Mouse (Mus musculus) heart, postnatal 10 days (tissue): Measurements from ENCODE around the gene Cyp8b1. TPM values are rescaled to one million over a fixed set of nuclear protein-coding genes. Genes with fewer than 3 reads are reported as not detected.
A peak's percentile ranks its signal among the peaks of the same experiment; 100 is the strongest.

Experiments used
- DNase-seq, 2 experiments: peaks; one replicate each; pipeline ENCODE4 v3.0.0; 2021
- intact Hi-C: fragments of 180-260 bp; cut with DNase I; formaldehyde crosslinking; loops from one replicate; pipeline ENCODE4 v1.15.1; 2025
- total RNA-seq, 2 experiments: library from RNA; stranded (reverse); gene quantifications; 2 replicates each; pipeline ENCODE4 v1.2.3; 2021

Cyp8b1 gene
- total RNA-seq, 2 experiments from 2014 or later: not detected

DNA sequence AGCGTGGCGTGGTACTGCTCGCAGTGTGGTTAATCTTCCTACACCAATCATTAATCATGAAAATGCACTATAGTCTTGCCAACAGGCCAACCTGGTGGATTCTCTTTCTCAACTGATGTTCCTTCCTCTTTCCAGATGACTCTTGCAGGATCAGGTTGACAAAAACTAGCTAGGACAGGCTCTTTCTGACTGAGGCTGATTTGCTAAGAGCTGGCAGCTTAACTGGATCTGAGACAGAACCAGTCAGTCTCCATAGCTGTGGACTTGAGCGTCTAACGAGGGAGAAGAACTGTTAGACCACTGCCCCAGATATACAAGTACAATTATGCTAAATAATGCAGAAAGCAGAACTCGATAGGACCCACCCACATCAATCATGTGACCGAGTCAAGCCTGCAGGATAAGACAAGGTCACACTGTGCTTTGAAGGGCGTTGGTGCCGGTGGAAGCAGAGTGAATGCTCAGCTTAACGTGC lies 3.0 kb upstream of the Cyp8b1 start:
- intact Hi-C loops: no loop called here
- DNase-seq: peak in 1 of 2 experiments; percentile 18

DNA sequence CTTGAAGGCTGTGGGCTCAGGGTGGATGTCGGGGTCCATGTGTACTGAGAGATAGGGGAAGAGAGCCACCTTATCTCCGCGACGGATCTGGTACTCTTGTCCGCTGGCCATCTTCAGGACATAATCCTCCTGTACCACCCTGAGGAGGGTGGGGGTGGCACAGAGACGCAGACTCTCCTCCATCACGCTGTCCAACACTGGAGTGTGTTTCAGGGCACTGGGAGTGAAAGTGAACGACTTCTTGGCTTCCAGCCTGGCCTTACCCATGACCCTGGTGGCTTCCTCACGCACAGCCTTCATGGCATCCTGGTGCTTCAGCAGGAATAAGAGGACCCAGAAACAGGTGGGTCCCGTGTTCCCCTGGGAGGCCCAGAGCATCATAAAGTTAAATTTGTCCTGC lies 1.0 kb downstream of the Cyp8b1 start:
- no peak for DNase-seq
- intact Hi-C loops: no loop called here

DNA sequence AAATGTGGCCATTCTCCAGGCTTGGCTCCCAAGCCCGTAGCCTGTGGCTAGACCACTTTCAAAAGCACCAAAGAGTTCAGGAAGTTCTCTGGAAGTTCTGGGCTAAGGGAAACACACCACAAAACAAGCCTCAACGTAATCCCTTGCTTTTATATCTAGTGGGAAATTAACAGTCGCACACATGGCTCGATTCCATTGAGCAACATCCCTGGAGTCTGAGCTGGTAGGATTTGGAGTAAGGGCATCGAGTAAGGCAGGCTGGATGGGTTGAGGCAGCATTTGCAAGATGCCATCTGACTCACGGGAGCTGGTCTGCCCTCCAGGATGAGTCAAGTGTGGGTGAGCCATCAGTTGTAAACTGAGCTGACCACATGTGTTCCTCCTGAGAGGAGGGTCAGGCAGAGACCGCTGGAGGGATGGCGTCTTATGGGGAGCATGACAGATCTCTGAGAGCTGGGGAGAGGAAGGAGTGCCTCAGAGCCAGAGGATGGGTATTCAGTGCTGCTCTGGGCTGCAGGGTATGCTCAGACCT lies 1.8 kb downstream of the Cyp8b1 start:
- DNase-seq: no peak
- intact Hi-C loops: no loop called here

DNA sequence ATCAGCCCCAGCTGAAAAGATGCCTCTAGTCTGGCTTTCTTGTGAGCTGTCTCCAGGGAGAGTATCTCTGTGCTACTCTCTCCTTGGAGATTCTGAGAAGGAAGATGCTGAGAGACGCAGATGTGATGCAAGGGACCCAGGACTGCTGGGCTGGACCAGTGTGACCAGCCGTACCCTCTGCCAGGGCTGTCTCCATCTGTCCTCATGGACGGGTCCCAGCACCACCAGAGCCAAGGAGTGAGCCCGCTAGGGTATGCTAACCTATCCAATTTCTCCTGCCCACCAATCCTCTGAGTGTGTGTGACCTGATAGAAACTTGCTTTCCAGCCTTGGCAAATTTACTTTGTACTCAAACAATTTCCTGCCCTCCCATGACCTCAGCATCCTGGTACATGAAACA lies 3.3 kb downstream of the Cyp8b1 start:
- DNase-seq: no peak
- intact Hi-C loops: no loop called here

DNA sequence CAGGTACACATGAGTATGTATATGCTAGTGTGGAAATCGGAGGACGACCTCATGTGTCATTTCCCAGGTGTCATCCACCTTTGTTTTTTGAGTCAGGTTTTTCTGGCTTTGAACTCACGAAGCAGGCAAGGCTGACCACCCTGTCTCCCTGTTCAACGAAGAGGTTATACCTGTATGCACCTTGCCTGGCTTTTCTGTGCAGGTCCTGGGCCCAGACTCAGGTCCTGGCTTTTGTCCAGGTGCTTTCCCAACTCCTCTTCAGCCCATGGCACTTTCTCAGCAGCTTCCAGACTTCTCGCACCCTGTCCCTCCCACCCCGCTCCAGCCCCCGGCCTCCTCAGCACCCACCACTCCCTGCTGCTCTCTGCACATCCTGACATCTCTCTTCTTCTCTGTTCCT lies 4.9 kb downstream of the Cyp8b1 start:
- no peak for DNase-seq

DNA sequence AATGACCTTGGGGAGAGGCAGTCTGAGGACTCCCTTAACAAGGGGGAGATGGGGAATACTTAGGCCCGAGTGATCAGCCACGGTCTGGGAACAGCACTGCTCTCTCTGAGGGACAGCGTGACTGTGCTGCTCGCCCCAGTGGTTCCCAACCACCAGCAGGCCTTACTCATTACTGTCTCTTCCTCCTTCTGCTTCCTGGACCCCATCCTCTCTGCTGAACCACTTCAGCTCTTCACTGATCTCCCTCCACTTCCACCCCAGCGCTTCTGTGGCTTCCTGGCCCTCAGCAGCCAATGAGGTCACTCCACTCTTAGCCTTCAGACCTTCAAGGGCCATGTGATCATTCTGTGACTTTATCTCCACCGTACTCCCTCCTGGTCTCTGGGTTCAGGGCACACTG lies 6.5 kb downstream of the Cyp8b1 start:
- no peak for DNase-seq
- intact Hi-C loops: no loop called here

More for the DNA sequence above, 4.9 kb downstream of the Cyp8b1 start:
- intact Hi-C loops: no loop called here

DNA sequence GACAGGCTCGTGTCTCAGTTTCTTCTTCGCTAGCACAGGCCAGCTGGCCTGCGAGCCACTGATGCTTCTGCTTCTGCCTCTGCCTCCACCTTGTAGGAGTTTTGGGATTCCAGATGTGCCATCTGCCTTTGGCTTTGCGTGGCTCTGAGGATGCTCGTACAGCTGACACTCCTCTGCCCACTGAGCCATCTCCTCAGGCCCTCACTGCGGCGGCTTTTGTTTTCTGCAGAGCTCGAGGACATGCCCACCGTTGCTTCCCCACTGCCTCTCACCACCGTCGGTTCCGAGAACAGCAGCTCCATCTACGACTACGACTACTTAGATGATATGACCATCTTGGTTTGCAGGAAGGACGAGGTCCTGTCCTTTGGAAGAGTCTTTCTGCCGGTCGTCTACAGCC lies 7.8 kb downstream of the Cyp8b1 start:
- no peak for DNase-seq
- intact Hi-C loops: no loop called here

DNA sequence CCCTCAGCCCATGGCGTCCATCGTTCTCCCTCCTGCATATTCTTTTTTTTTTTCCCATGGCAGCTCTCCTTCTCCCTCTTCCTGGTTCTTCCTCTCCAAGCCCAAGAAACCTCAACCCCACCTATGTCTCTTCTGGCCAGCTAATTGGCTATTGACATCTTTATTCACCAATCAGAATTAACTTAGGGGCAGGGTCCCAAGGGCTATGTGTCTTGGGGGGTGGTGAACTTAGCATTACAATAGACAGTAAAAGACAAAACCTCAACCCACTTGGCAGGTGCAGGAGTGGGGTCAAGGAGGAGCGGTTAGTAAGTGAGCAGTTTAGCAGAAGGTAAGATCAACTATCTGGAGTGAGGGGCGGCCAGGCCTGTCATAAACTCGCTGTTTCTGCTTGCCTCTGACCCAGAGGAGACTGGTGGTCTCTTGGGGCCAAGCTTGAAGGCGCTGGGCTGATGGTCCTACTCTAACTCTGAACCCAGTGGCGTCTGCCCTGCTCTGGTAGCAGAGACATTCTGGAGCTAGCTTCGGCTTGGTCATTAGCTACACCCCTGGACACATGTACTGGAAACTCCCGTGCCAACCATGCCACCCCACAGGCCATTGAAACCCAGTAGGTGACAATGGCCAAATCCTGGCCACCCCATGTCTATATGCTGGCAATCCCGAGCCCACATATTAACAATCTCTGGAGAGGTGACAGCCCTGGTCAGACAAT lies 8.6 kb downstream of the Cyp8b1 start:
- intact Hi-C loops: no loop called here

DNA sequence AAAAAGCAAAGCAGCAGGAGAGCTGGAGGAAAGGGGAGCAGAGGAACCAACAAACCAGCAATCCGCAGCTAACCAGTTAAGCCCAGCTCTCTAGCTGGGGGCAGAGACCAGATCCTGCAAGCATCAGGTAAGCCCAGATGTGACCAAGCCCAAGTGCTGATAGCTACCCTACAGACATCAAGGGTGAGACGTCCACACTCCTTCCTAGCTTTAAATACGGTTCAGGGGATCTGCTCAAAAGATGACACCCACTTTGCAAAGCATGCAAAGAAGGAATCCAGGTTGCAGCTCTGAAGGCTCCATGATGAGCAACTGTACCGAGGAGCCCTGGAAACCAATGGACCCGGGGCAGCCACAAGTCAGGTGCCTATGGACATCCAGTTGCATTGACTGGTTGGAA lies 9.6 kb downstream of the Cyp8b1 start:
- DNase-seq: no peak
- intact Hi-C loops: no loop called here

More for the DNA sequence above, 8.6 kb downstream of the Cyp8b1 start:
- DNase-seq: no peak

DNA sequence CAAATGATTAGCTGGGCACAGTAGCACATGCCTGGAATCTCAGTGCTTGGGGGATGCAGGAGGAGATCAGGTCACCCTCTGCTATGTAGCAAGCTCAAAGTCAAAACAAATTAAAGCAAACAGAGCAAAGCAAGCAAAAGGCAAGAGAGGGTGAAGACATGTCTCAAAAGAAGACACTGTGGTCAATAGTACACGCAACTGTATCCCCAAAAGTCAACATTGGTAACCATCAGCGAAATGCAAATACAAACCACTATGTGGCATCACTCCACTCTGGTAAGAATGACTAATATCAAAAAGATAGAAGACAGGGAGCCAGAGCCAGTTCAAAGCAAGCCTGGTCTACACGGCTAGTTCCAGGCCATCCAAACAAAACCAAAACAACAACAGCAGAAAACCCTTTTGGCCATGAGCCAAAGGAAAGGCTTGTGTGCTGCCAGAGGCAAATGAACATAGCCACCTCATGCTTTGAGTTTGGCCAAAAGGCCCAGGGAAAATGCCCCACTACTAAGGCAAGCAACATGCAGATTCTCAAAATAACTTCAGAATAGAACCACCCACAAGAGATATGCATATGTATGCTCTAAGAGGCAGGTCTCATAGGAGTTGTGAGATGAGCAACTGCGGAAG lies 10.4 kb downstream of the Cyp8b1 start:
- DNase-seq: no peak
- intact Hi-C loops: no loop called here

DNA sequence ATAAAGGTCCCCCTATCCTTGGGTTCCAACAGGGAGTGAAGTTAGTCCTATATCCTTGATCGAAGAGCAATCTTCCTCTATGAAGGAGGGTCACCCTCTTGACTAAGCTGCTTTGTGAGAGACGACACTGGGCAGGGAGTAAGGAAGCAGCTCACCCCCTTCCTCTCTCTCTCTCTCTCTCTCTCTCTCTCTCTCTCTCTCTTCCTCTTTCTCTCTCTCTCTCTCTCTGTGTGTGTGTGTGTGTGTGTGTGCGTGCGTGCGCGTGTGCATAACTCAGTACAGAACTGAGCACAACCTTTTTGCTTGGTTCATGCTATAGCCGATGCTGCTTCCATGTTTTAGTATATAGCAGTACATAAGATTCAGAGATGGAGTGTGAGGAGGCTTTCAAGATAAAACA lies 11.2 kb downstream of the Cyp8b1 start:
- DNase-seq: no peak
- intact Hi-C loops: no loop called here

DNA sequence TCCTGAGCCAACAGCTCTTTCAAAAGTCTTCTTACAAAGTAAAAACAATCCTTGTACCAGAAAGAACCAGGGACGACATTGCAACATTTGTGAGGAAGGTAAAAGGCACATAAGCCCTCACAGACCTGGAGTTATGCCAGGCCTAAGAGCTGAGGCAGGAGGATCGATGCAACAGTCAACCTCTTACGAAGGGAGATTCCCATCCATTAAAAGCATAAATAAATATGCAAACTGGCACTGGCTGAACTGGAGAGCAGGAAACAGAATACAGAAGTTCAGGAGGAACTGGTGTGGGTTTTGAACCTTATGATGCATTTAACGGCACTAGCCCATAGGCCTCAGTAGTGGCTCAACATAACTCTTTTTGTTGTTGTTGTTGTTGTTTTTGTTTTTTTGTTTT lies 11.8 kb downstream of the Cyp8b1 start:
- DNase-seq: no peak
- intact Hi-C loops: no loop called here

DNA sequence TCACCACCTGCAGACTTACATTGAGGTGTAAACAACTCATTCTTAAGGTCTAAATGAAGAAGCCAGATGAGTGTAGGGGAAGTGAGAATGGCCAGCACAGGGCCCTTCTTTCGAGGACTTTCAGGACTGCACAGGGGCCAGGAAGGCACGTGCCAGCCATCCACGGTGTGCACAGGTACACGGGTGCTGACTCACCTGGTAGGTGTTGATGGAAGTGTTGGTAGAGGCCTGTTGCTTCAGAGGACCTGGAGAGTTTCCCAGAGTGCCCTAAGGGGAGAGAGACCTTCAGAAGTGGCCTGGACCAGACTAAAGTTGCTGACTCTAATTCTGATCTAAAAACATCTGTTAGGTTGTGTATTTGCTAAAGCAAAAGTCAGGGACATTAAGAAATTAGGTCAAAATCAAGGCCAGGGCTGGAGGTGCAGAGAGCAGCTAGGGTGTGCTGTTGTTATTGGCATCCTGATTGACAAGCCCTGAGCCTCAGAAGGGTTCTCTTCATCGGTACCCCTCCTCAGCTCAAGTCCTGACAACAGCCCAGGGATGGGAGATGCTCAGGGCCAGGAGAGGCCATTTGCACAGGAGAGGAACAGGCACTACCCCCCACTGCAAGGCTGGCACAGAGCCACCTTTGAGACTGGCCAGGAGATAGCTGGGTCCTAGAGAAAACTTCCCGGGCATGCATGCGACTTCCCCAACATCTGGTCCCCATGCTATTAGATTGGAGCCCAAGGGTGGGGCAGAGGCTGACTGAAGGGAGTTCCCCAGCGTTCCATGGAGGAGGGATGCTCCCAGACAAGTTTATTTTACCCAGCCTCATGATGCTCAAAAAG lies 12.4 kb downstream of the Cyp8b1 start:
- intact Hi-C loops: no loop called here
- DNase-seq: peak in 1 of 2 experiments; percentile 34

DNA sequence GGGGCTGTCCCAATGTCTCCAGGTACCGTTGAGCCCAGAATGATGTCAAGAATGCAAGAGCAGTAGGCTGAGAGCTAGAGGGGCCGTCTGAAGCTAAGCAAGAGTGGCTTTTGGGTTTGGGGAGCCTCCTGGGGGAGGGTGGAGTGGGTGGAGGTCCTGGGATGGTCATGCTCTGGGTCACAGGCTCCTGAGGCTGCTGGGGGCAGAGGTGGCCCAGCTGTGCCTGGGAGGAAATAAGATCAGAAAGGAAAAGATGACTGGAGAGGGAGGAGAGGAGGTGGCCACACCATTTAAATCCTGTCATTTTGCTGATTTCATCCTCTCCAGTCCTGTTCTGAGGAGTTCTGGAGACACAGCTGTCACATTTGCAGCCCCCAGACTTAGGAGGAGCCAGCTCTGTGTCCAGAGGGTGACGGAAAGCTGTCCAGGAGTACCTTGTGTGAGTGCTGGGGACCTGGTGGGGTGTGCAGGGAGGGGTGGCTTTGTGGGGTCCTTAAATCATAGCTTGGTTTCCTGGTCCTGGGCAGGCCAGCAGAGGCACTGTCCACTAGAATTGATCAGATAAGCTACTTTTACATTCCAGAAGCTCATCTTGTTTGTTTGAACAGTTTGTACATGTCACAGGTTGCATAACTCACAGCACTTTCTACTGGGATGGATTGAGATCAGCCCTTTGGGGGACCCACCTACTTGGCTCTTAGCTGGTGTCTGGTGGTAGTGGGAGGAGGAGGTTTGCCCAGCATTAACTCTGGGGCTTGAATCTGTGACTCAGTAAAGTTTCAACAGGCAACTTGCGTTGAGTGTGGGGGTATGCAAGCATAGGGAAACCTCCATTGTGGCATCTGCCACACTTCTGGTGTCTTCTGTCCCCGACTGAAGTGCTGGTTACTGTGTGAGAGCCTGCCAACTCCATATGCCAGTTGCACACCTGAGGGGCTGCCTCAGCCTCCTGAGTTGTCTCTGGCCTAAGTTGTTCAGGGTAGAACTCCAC lies 14.1 kb downstream of the Cyp8b1 start:
- DNase-seq: no peak

DNA sequence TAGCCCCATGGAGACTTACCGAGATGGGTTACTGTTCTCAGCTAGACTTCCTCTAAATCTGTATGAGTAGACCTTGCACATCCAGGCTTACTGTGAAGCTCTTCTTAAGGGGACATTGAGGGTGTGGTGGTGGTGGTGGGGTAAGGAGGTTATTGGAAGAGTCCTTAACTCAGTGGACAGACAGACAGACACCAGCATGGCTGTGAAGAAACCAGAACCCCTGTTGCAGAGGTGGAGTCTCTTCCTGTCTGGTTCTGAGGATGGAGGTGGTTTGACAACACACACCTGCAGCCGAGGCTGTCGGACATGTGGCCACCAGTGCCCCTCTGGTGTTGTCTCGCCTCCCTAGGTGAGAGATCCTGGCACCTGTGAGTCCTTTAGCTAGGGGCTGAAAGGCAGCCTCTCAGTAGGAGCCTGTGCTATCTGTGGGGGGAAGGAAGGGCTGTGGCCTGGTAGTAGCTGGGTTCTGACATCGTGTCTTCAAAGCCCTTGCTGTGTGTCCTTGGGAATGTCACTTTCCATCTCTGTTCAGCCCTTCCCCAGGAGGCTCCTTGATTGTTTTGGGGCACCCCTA lies 15.7 kb downstream of the Cyp8b1 start:
- no peak for DNase-seq
- intact Hi-C loops: no loop called here

More for the DNA sequence above, 14.1 kb downstream of the Cyp8b1 start:
- intact Hi-C loops: no loop called here

DNA sequence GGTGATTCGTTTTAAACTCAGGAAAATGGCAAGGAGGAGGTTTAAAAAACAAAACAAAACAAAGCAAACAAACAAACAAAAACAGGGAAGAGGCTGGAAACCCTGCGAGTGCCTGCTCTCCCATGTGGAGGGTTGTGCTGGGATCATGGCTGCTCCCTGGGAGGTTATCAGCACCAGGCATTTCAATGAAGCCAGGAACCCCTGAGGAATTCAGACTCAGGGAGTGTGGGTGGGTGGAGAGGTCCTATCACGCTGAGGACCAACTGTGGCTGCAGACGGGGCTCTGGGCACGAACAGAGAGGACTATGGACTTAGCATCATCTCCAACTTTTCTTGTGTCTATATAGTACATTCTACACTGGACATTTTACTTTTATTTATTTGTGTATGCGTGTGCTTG lies 16.8 kb downstream of the Cyp8b1 start:
- DNase-seq: no peak
- intact Hi-C loops: no loop called here

DNA sequence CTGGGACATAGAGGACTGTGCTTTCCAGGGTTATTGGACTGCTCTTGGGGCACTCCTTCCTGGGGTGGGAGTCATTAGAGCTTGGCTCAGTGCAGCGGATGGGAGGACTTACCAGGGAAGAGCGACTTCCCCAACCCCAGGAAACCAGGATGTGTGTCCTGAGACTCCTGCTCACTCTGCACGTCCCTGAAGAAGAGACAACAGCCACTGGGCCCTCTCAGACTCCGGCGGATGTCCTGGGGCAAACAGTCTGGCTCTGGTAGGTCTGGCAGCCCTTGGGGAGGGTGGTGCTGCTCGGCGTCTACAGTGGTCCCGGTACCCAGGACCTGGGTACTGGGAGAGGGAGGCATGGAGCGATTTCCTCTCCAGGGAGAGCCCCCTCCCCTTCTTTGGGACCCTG lies 17.9 kb downstream of the Cyp8b1 start, which contains the start of gene Ackr2:
Gene Ackr2 (plus strand): TSS at position 111 of the 400 bp plus-strand sequence.
- no peak for DNase-seq

DNA sequence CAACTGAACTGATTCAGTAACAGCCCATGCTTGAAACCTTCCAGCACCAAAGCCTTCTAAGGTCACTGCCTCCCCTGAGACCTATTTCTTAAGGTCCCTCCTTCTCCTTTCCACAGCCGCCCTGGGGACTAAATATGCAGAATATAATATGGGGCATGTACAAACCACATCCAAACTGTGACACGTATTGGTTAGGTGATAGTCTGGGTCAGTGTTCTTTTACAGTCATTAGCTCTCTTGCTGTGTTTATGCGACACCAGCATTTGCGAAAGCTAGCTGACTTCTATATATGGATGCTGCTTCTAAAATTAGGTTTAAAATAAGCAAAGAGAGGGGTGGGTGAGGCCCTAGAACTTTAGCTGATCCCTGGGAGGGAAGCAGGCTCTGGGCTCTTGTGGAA lies 19.3 kb downstream of the Cyp8b1 start:
- DNase-seq: no peak
- intact Hi-C loops: no loop called here

More for the DNA sequence above, 17.9 kb downstream of the Cyp8b1 start, which contains the start of gene Ackr2:
- intact Hi-C loops: no loop called here

DNA sequence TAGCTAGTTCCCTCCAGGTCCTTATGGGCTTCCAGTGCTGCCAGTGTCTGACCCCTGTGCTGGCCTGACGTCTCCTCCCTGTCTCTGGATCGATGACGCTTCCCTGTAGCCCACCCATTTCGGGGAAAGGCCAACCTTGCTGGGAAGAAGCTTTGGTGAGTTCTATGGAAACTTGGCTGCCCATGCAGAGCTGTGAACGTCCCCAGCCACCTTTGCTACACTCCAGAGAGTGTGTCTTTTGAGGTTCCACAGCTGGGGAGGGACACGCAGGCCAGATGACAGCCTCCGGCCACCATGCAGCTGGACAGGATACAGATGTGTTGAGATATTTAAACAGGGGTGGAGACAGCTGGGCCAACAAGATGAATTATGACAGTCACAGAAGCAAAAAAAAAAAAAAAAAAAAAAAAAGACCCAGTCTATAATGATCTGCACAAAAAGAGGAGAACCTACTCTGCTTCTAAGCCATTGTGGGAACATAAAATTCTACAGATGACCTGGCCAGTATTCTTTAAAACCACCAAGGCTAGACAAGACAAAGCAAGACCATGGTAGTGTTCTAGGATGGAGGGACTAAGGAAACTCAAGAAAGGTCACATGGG lies 20.6 kb downstream of the Cyp8b1 start:
- intact Hi-C loops: no loop called here
- peak; percentile 58 for DNase-seq
